Mouse (Mus musculus): ENCODE results near the gene Adar.
"Not testable (repeated sequence)": the region's sequence is repeated elsewhere in the genome, so short reads cannot be mapped to it uniquely, and the experiment has no call there.

Gene Adar

GRCm38 (mm10) chr3:89798518-89798917 lies 83.7 kb downstream of the Adar start:
- no peak for DNase-seq

GRCm38 (mm10) chr3:89799476-89799875 lies 84.7 kb downstream of the Adar start:
- no peak for DNase-seq

DNA sequence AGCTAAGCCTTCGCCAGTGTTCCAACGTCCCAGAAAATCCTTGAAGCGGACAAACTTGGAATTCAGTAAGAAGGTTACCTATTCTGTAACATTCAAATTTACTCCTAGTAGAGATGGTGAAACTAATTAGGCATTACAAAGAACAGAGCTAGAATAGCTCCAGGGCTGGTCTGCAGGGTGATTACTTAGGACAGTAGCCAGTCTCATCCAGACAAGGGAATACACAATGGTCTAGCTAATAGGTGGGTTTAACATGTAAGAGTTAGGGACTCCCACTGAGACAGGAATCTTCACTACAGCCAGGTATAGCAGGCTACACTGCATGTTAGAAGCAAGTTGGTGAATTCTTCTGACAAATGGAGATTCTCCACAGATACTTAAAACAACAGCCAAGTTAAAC lies 85.3 kb downstream of the Adar start:
- not testable (repeated sequence) for DNase-seq

DNA sequence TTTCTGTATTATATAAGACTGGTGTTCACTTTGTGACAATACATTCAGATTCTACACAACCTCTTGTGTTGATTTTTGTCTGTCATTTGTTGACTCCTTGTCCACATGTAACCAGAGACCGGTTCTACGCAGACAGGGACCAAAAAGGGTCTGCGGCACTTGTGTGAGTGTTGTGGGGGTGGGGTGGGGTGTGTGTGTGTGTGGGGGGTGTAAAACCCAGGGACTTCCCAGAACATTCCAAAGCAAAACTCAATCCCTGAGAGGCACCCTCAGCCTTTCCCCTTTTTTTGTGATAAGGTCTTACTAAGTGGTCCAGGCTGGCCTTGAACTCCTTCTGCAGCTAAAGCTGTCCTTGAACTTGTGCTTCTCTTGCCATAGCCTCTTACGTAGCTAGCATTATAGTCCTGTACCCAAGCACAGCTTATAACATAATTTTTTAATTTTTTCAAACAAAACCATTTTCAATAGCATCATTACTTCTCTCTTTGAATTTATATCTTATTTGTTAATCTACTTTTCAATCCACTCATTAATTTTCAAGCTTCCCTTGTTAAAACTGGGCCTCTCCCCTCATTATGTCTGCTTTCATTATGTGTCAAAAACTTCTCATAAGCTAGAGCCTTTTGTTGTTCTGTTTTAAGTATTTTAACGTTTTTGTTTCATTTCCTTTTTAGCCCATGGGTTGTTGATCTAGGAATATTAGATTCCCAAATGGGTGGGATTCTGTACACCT lies 86.1 kb downstream of the Adar start:
- no peak for DNase-seq

DNA sequence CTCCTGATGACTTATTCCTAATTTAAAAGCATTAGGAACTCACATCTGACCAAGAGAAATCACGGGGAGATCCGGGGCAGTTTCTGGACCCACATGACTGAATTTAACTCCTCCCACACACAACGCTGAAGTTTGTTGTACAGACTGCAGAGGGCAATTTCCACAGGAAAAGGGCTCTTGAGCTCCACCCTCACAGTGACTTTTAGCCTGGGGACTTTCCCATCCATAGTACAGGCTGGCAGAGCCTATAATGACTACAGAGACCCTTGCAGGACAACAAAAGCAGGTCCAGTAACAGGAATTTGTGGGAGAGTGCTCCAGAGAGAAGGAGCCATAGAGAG lies 86.7 kb downstream of the Adar start:
- DNase-seq, result peak in 1 of 2 experiments; percentile 14

DNA sequence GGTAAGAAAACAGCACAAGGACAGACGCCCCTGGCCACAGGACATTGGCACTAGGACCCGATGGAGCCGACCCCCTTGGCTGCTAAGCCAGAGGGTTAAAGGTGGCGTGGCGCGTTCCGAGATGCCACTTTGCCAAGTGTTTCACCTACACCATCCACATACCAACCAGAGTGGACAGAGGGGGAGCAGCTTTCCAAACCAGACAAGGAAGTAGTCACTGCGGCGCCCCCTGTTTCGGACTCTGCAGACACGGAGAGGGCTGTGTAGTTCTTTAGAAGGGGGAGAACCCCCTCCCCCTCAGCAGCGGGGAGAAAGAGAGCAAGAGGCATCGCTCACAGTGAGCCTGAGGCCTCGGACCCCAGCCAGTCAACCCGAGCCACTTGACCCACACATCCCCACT lies 88.1 kb downstream of the Adar start:
- no peak for DNase-seq

Data from spleen, adult 18-20 months (tissue).